Mouse (Mus musculus): ENCODE data around the gene Ksr2. TPM values are rescaled to one million over a fixed set of nuclear protein-coding genes. Genes with fewer than 3 reads are reported as not detected.

Ksr2 gene
- total and polyA plus RNA-seq, 3 experiments, result 0.05 TPM; not detected in 2

GRCm38 (mm10) chr5:117577598-117577997 is 163.8 kb downstream of the Ksr2 start:
- ATAC-seq (ENCODE audit: extremely low read depth, insufficient number of reproducible peaks, low FRiP score, poor library complexity, severe bottlenecking) (no peak), DNase-seq (ENCODE audit: low spot score) (no peak)
- Histone ChIP-seq H3K4me3 (ENCODE audit: low read depth, low read length) (no peak overlapping the region), H3K27me3 (ENCODE audit: insufficient read depth, low read length) (no peaks in the 10 kb centered on the region), H3K36me3 (replicated peaks) (no peaks in the 10 kb centered on the region), H3K9me3 (replicated peaks) (peaks cover 64% of the 10 kb centered on the region), H3K4me1 (ENCODE audit: insufficient read depth, low read depth, low read length) (no peaks in the 10 kb centered on the region)
- TF ChIP-seq TAL1 (conservative IDR thresholded peaks at IDR 0.05; ENCODE audit: low read depth, low read length) (no peak), GATA2 (IDR thresholded peaks at IDR 0.05; ENCODE audit: borderline replicate concordance, low read depth, low read length) (no peak), POLR2AphosphoS5 (IDR thresholded peaks at IDR 0.05; ENCODE audit: insufficient replicate concordance, low read depth, low read length) (no peak), GATA1 (IDR thresholded peaks at IDR 0.05; ENCODE audit: borderline replicate concordance, low read length) (no peak), CTCF (IDR thresholded peaks at IDR 0.05; ENCODE audit: low read depth, low read length) (no peak)

DNA sequence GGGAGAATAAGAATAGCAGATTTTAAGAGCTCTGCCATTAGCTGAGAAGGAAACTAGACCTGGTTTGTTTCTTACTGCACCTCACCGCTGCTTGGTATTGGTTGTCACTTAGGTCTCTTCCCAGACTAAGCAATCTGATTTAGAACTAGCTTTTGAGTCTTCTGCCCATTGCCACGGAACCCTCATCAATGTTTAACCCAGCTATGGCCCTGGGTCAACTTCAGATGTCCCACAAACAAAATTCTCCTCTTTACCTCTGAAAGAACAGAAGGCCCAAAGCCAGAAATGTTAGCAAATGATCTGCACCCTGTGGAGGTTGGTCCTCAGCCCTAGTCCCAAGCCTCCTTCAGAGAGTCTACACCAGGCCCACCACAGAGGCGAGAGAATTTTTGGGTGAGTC is 167.9 kb downstream of the Ksr2 start:
- Histone ChIP-seq H3K36me3 (replicated peaks) (no peaks in the 10 kb centered on the region), H3K4me3 (ENCODE audit: low read depth, low read length) (no peak overlapping the region), H3K9me3 (replicated peaks) (peaks cover 68% of the 10 kb centered on the region), H3K4me1 (ENCODE audit: insufficient read depth, low read depth, low read length) (no peaks in the 10 kb centered on the region), H3K27me3 (ENCODE audit: insufficient read depth, low read length) (no peaks in the 10 kb centered on the region)
- DNase-seq (ENCODE audit: low spot score) (no peak), ATAC-seq (ENCODE audit: extremely low read depth, insufficient number of reproducible peaks, low FRiP score, poor library complexity, severe bottlenecking) (no peak)
- TF ChIP-seq POLR2AphosphoS5 (IDR thresholded peaks at IDR 0.05; ENCODE audit: insufficient replicate concordance, low read depth, low read length), result no peak
- no peak for TF ChIP-seq TAL1 (conservative IDR thresholded peaks at IDR 0.05; ENCODE audit: low read depth, low read length)
- no peak for TF ChIP-seq GATA2 (IDR thresholded peaks at IDR 0.05; ENCODE audit: borderline replicate concordance, low read depth, low read length)
- no peak for TF ChIP-seq GATA1 (IDR thresholded peaks at IDR 0.05; ENCODE audit: borderline replicate concordance, low read length)
- TF ChIP-seq CTCF (IDR thresholded peaks at IDR 0.05; ENCODE audit: low read depth, low read length), result no peak

DNA sequence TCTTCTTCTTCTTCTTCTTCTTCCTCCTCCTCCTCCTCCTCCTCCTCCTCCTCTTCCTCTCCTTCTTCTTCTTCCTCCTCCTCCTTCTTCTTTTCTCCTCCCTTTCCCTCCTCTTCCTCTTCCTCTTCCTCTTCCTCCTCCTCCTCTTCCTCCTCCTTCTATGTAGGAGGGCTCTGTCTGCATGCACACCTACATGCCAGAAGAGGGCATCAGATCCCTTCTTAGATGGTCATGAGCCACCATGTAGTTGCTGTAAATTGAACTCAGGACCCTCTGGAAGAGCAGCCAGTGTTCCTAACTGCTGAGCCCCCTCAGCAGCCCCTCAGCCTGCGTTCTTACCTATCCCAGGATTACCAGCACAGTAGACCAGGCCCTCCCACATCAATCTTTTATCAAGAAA is 170.6 kb downstream of the Ksr2 start:
- no peaks in the 10 kb centered on the region for H3K4me1 ChIP-seq (ENCODE audit: insufficient read depth, low read depth, low read length)
- no peaks in the 10 kb centered on the region for H3K36me3 ChIP-seq (replicated peaks)
- ATAC-seq (ENCODE audit: extremely low read depth, insufficient number of reproducible peaks, low FRiP score, poor library complexity, severe bottlenecking), result no peak
- peaks cover 72% of the 10 kb centered on the region for H3K9me3 ChIP-seq (replicated peaks)
- TF ChIP-seq TAL1 (conservative IDR thresholded peaks at IDR 0.05; ENCODE audit: low read depth, low read length) (no peak), GATA2 (IDR thresholded peaks at IDR 0.05; ENCODE audit: borderline replicate concordance, low read depth, low read length) (no peak), POLR2AphosphoS5 (IDR thresholded peaks at IDR 0.05; ENCODE audit: insufficient replicate concordance, low read depth, low read length) (no peak), GATA1 (IDR thresholded peaks at IDR 0.05; ENCODE audit: borderline replicate concordance, low read length) (no peak), CTCF (IDR thresholded peaks at IDR 0.05; ENCODE audit: low read depth, low read length) (no peak)
- no peak overlapping the region for H3K4me3 ChIP-seq (ENCODE audit: low read depth, low read length)
- no peak for DNase-seq (ENCODE audit: low spot score)
- no peaks in the 10 kb centered on the region for H3K27me3 ChIP-seq (ENCODE audit: insufficient read depth, low read length)

DNA sequence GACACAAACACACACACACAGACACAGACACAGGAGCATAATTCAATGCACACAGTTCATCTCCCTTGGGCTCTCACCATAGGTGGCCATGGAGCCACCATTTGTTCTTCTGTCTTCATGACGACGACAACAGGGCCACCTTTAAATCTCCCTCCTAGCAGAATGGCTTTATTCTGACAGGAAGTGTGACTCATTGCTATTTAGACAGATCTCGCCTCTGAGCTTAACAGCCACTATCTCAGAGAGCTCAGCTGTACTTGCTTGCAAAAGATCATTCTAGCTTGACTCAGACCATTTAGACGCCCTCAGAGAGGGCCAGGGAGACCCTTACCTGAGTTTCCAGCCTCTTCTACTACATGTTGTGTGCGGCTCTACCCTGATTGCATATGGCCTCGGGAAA is 175.5 kb downstream of the Ksr2 start:
- Histone ChIP-seq H3K4me3 (ENCODE audit: low read depth, low read length) (no peak overlapping the region), H3K4me1 (ENCODE audit: insufficient read depth, low read depth, low read length) (no peaks in the 10 kb centered on the region), H3K36me3 (replicated peaks) (no peaks in the 10 kb centered on the region), H3K27me3 (ENCODE audit: insufficient read depth, low read length) (no peaks in the 10 kb centered on the region), H3K9me3 (replicated peaks) (peaks cover 90% of the 10 kb centered on the region)
- ATAC-seq (ENCODE audit: extremely low read depth, insufficient number of reproducible peaks, low FRiP score, poor library complexity, severe bottlenecking) (no peak), DNase-seq (ENCODE audit: low spot score) (no peak)
- TF ChIP-seq POLR2AphosphoS5 (IDR thresholded peaks at IDR 0.05; ENCODE audit: insufficient replicate concordance, low read depth, low read length) (no peak), CTCF (IDR thresholded peaks at IDR 0.05; ENCODE audit: low read depth, low read length) (no peak), GATA1 (IDR thresholded peaks at IDR 0.05; ENCODE audit: borderline replicate concordance, low read length) (no peak), GATA2 (IDR thresholded peaks at IDR 0.05; ENCODE audit: borderline replicate concordance, low read depth, low read length) (no peak), TAL1 (conservative IDR thresholded peaks at IDR 0.05; ENCODE audit: low read depth, low read length) (no peak)

GRCm38 (mm10) chr5:117593273-117593672 is 179.5 kb downstream of the Ksr2 start:
- no peak for DNase-seq (ENCODE audit: low spot score)
- no peaks in the 10 kb centered on the region for H3K4me1 ChIP-seq (ENCODE audit: insufficient read depth, low read depth, low read length)
- no peaks in the 10 kb centered on the region for H3K36me3 ChIP-seq (replicated peaks)
- TF ChIP-seq GATA2 (IDR thresholded peaks at IDR 0.05; ENCODE audit: borderline replicate concordance, low read depth, low read length) (no peak), POLR2AphosphoS5 (IDR thresholded peaks at IDR 0.05; ENCODE audit: insufficient replicate concordance, low read depth, low read length) (no peak), TAL1 (conservative IDR thresholded peaks at IDR 0.05; ENCODE audit: low read depth, low read length) (no peak)
- H3K9me3 ChIP-seq (replicated peaks), result peaks cover 84% of the 10 kb centered on the region
- ATAC-seq (ENCODE audit: extremely low read depth, insufficient number of reproducible peaks, low FRiP score, poor library complexity, severe bottlenecking), result no peak
- no peak overlapping the region for H3K4me3 ChIP-seq (ENCODE audit: low read depth, low read length)
- H3K27me3 ChIP-seq (ENCODE audit: insufficient read depth, low read length), result no peaks in the 10 kb centered on the region

DNA sequence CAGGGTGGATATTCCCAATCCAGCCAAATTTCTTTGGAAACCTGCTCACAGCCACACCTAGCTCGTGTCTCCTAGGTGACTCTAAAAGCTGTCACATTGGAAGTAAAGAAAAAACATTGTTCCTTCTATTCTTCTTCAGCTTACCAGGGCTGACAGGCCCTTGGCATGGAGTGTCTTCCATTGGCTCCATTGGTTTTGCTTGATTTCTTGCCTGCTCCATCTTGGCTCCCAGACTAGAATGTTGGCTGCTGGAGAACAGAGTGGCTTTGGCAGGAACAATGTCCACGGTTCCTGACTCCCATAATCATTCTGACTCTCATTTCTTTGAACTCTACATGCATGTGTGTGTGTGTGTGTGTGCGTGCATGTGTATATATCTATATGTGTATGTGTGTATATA is 183.0 kb downstream of the Ksr2 start:
- H3K4me3 ChIP-seq (ENCODE audit: low read depth, low read length), result no peak overlapping the region
- TF ChIP-seq TAL1 (conservative IDR thresholded peaks at IDR 0.05; ENCODE audit: low read depth, low read length) (no peak), GATA2 (IDR thresholded peaks at IDR 0.05; ENCODE audit: borderline replicate concordance, low read depth, low read length) (no peak), GATA1 (IDR thresholded peaks at IDR 0.05; ENCODE audit: borderline replicate concordance, low read length) (no peak), CTCF (IDR thresholded peaks at IDR 0.05; ENCODE audit: low read depth, low read length) (no peak), POLR2AphosphoS5 (IDR thresholded peaks at IDR 0.05; ENCODE audit: insufficient replicate concordance, low read depth, low read length) (no peak)
- DNase-seq (ENCODE audit: low spot score), result no peak
- H3K9me3 ChIP-seq (replicated peaks), result peaks cover 76% of the 10 kb centered on the region
- H3K4me1 ChIP-seq (ENCODE audit: insufficient read depth, low read depth, low read length), result no peaks in the 10 kb centered on the region
- no peak for ATAC-seq (ENCODE audit: extremely low read depth, insufficient number of reproducible peaks, low FRiP score, poor library complexity, severe bottlenecking)
- no peaks in the 10 kb centered on the region for H3K36me3 ChIP-seq (replicated peaks)
- no peaks in the 10 kb centered on the region for H3K27me3 ChIP-seq (ENCODE audit: insufficient read depth, low read length)

Measured in G1E (cell line).